Mouse (Mus musculus): ENCODE measurements around the gene Ppp4r3b. TPM values are rescaled to one million over a fixed set of nuclear protein-coding genes. Genes with fewer than 3 reads are reported as not detected.

Ppp4r3b gene
- polyA plus RNA-seq (2014; fragmentation: Nextera tagmentation; extraction: Ambion mirVana) = 105 and 115 TPM in 2 replicates

GRCm38 (mm10) chr11:29172563-29173124, at the start of gene Ppp4r3b:
Gene Ppp4r3b, plus strand, starts transcription at chr11:29172890.
- H3K4me2 ChIP-seq = peak within 1 kb of the TSS; percentile 91
- no peaks in the 10 kb centered on the region for H3K27me3 ChIP-seq (ENCODE audit: control insufficient read depth, insufficient read depth, low read length)
- peak; percentile 98 for DNase-seq (ENCODE audit: low spot score, missing footprints)
- H3K9me3 ChIP-seq (ENCODE audit: control insufficient read depth, low read length) = no peaks in the 10 kb centered on the region
- under 1% methylated on average over 50 of the region's 50 CpGs for WGBS
- H3K4me3 ChIP-seq (ENCODE audit: low read depth, low read length) = peak within 1 kb of the TSS; percentile 89
- peak within 1 kb of the TSS; percentile 99 for H3K9ac ChIP-seq (ENCODE audit: low read length)
- H3K36me3 ChIP-seq (ENCODE audit: control insufficient read depth, insufficient read depth, low read length) = no peaks in the 10 kb centered on the region
- peak within 1 kb of the TSS; percentile 93 for H3K27ac ChIP-seq (ENCODE audit: low read depth, low read length)
- ATAC-seq (ENCODE audit: low FRiP score) = peak; percentile 97
- peaks cover 14% of the 10 kb centered on the region for H3K4me1 ChIP-seq (ENCODE audit: control insufficient read depth, insufficient read depth, low read length)

GRCm38 (mm10) chr11:29129862-29130384, 42.8 kb upstream of the Ppp4r3b start:
- Histone ChIP-seq H3K4me2 (peak overlapping the region; percentile 60), H3K36me3 (ENCODE audit: control insufficient read depth, insufficient read depth, low read length) (0 out of 2 replicates have a peak, but pooled peaks cover 2% of the 10 kb centered on the region), H3K4me1 (ENCODE audit: control insufficient read depth, insufficient read depth, low read length) (no peaks in the 10 kb centered on the region), H3K4me3 (ENCODE audit: low read depth, low read length) (peak overlapping the region; percentile 54), H3K9me3 (ENCODE audit: control insufficient read depth, low read length) (no peaks in the 10 kb centered on the region), H3K27ac (ENCODE audit: low read depth, low read length) (no peak overlapping the region), H3K9ac (ENCODE audit: low read length) (peak overlapping the region; percentile 71), H3K27me3 (ENCODE audit: control insufficient read depth, insufficient read depth, low read length) (no peaks in the 10 kb centered on the region)
- ATAC-seq (ENCODE audit: low FRiP score) = peak; percentile 63
- WGBS = 70% methylated on average over 11 of the region's 11 CpGs
- DNase-seq (ENCODE audit: low spot score, missing footprints) = no peak

GRCm38 (mm10) chr11:29130385-29131355, 42.0 kb upstream of the Ppp4r3b start, which contains the start of gene Pnpt1:
Gene Pnpt1, plus strand, starts transcription at chr11:29130744.
- peak; percentile 98 for DNase-seq (ENCODE audit: low spot score, missing footprints)
- H3K36me3 ChIP-seq (ENCODE audit: control insufficient read depth, insufficient read depth, low read length) = 0 out of 2 replicates have a peak, but pooled peaks cover 2% of the 10 kb centered on the region
- no peaks in the 10 kb centered on the region for H3K9me3 ChIP-seq (ENCODE audit: control insufficient read depth, low read length)
- H3K4me1 ChIP-seq (ENCODE audit: control insufficient read depth, insufficient read depth, low read length) = no peaks in the 10 kb centered on the region
- H3K27ac ChIP-seq (ENCODE audit: low read depth, low read length) = no peak within 1 kb of the TSS
- peak; percentile 100 for ATAC-seq (ENCODE audit: low FRiP score)
- H3K27me3 ChIP-seq (ENCODE audit: control insufficient read depth, insufficient read depth, low read length) = no peaks in the 10 kb centered on the region
- H3K4me3 ChIP-seq (ENCODE audit: low read depth, low read length) = peak within 1 kb of the TSS; percentile 54
- H3K9ac ChIP-seq (ENCODE audit: low read length) = peak within 1 kb of the TSS; percentile 71
- H3K4me2 ChIP-seq = peak within 1 kb of the TSS; percentile 60
- WGBS = 5% methylated on average over 50 of the region's 50 CpGs

GRCm38 (mm10) chr11:29140671-29141070, 32.0 kb upstream of the Ppp4r3b start:
- 78% methylated on average over 1 of the region's 1 CpGs for WGBS
- DNase-seq (ENCODE audit: low spot score, missing footprints) = no peak
- ATAC-seq (ENCODE audit: low FRiP score) = no peak

DNA sequence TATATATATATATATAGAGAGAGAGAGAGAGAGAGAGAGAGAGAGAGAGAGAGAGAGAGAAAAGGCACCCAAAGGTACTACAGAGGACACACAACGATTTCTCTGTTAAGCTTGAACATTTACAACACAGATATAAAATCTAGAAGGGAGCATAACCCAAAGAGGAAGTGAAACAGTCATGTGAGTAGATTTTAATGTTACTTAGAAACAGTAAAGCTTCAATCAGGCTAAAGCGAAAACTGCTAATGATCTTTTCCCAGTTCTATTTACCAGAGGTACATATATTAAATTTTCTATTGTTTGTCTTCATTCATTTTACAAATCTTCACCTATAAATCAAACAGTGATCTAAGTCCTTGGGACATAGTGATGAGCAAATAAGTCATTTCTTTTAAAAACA, 23.8 kb upstream of the Ppp4r3b start:
- Histone ChIP-seq H3K36me3 (ENCODE audit: control insufficient read depth, insufficient read depth, low read length) (peaks cover 5% of the 10 kb centered on the region), H3K4me2 (no peak overlapping the region), H3K9me3 (ENCODE audit: control insufficient read depth, low read length) (no peaks in the 10 kb centered on the region), H3K9ac (ENCODE audit: low read length) (no peak overlapping the region), H3K27me3 (ENCODE audit: control insufficient read depth, insufficient read depth, low read length) (no peaks in the 10 kb centered on the region), H3K4me1 (ENCODE audit: control insufficient read depth, insufficient read depth, low read length) (no peaks in the 10 kb centered on the region), H3K27ac (ENCODE audit: low read depth, low read length) (no peak overlapping the region), H3K4me3 (ENCODE audit: low read depth, low read length) (no peak overlapping the region)
- 99% methylated on average over 2 of the region's 2 CpGs for WGBS
- peak; percentile 35 for DNase-seq (ENCODE audit: low spot score, missing footprints)
- ATAC-seq (ENCODE audit: low FRiP score) = no peak

More at GRCm38 (mm10) chr11:29140671-29141070, 32.0 kb upstream of the Ppp4r3b start:
- Histone ChIP-seq H3K27ac (ENCODE audit: low read depth, low read length) (no peak overlapping the region), H3K36me3 (ENCODE audit: control insufficient read depth, insufficient read depth, low read length) (0 out of 2 replicates have a peak, but pooled peaks cover 3% of the 10 kb centered on the region), H3K4me2 (no peak overlapping the region), H3K4me1 (ENCODE audit: control insufficient read depth, insufficient read depth, low read length) (no peaks in the 10 kb centered on the region), H3K27me3 (ENCODE audit: control insufficient read depth, insufficient read depth, low read length) (no peaks in the 10 kb centered on the region), H3K4me3 (ENCODE audit: low read depth, low read length) (no peak overlapping the region), H3K9me3 (ENCODE audit: control insufficient read depth, low read length) (no peaks in the 10 kb centered on the region), H3K9ac (ENCODE audit: low read length) (no peak overlapping the region)

DNA sequence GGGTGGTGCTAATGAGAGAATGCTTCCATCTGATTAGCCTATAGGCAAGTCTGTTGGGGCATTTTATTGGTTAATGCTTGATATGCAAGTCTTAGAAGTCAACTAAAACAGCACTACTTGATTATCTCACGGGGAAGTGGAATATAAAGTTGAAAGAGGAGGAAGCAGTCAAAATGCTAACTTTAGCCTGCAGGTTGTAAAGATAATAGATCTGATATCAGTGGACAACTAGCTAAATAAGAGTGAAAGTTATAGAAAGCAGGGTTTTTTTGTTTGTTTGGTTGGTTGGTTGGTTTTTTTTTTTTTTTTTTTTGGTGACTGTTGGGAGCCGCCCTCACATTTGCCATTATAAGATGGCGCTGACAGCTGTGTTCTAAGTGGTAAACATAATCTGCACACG, 9.1 kb upstream of the Ppp4r3b start:
- no peak overlapping the region for H3K4me2 ChIP-seq
- H3K36me3 ChIP-seq (ENCODE audit: control insufficient read depth, insufficient read depth, low read length) = no peaks in the 10 kb centered on the region
- ATAC-seq (ENCODE audit: low FRiP score) (no peak), DNase-seq (ENCODE audit: low spot score, missing footprints) (no peak)
- H3K27me3 ChIP-seq (ENCODE audit: control insufficient read depth, insufficient read depth, low read length) = no peaks in the 10 kb centered on the region
- WGBS = 97% methylated on average over 4 of the region's 4 CpGs
- H3K27ac ChIP-seq (ENCODE audit: low read depth, low read length) = no peak overlapping the region
- H3K9ac ChIP-seq (ENCODE audit: low read length) = no peak overlapping the region
- H3K4me1 ChIP-seq (ENCODE audit: control insufficient read depth, insufficient read depth, low read length) = no peaks in the 10 kb centered on the region
- H3K4me3 ChIP-seq (ENCODE audit: low read depth, low read length) = no peak overlapping the region
- no peaks in the 10 kb centered on the region for H3K9me3 ChIP-seq (ENCODE audit: control insufficient read depth, low read length)

DNA sequence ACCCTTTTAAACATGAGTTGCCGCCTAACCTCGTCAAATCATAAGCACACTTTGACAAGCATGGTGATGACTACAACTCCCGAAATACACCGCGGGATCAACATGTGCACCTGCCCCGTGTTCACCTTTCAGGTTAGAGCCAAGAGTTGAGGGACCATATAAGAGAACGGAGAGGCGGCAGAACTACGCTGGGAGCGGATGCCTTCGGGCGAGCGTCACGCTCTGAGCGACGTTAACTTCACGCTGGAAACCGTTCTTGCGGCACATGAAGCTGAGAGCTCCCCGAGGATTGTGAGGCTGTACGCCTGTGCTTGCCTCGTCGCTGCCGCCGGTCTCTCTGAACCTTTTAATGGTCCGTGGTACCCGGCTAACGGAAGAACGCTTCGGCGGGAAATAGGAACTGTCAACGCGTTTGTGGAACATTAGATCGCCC, 715 bp upstream of the Ppp4r3b start:
- peak overlapping the region; percentile 59 for H3K27ac ChIP-seq (ENCODE audit: low read depth, low read length)
- WGBS = under 1% methylated on average over 34 of the region's 34 CpGs
- H3K36me3 ChIP-seq (ENCODE audit: control insufficient read depth, insufficient read depth, low read length) = no peaks in the 10 kb centered on the region
- peak overlapping the region; percentile 89 for H3K4me3 ChIP-seq (ENCODE audit: low read depth, low read length)
- H3K9me3 ChIP-seq (ENCODE audit: control insufficient read depth, low read length) = no peaks in the 10 kb centered on the region
- peak overlapping the region; percentile 99 for H3K9ac ChIP-seq (ENCODE audit: low read length)
- no peak for DNase-seq (ENCODE audit: low spot score, missing footprints)
- peak overlapping the region; percentile 91 for H3K4me2 ChIP-seq
- peak; percentile 5 for ATAC-seq (ENCODE audit: low FRiP score)
- H3K27me3 ChIP-seq (ENCODE audit: control insufficient read depth, insufficient read depth, low read length) = no peaks in the 10 kb centered on the region
- H3K4me1 ChIP-seq (ENCODE audit: control insufficient read depth, insufficient read depth, low read length) = peaks cover 14% of the 10 kb centered on the region

- WGBS = 0% methylated on average over 38 of the region's 38 CpGs
- peak; percentile 77 for ATAC-seq (ENCODE audit: low FRiP score)
Observed at GRCm38 (mm10) chr11:29173125-29173631, 488 bp downstream of the Ppp4r3b start.

More at GRCm38 (mm10) chr11:29173125-29173631, 488 bp downstream of the Ppp4r3b start:
- DNase-seq (ENCODE audit: low spot score, missing footprints) = peak; percentile 98
- no peaks in the 10 kb centered on the region for H3K27me3 ChIP-seq (ENCODE audit: control insufficient read depth, insufficient read depth, low read length)
- no peaks in the 10 kb centered on the region for H3K9me3 ChIP-seq (ENCODE audit: control insufficient read depth, low read length)
- peak overlapping the region; percentile 59 for H3K4me2 ChIP-seq
- peaks cover 14% of the 10 kb centered on the region for H3K4me1 ChIP-seq (ENCODE audit: control insufficient read depth, insufficient read depth, low read length)
- peak overlapping the region; percentile 99 for H3K9ac ChIP-seq (ENCODE audit: low read length)
- peak overlapping the region; percentile 89 for H3K4me3 ChIP-seq (ENCODE audit: low read depth, low read length)
- H3K36me3 ChIP-seq (ENCODE audit: control insufficient read depth, insufficient read depth, low read length) = no peaks in the 10 kb centered on the region
- peak overlapping the region; percentile 93 for H3K27ac ChIP-seq (ENCODE audit: low read depth, low read length)
